Mouse (Mus musculus): ENCODE results near the gene Dnajb12. TPM values are rescaled to one million over a fixed set of nuclear protein-coding genes. Genes with fewer than 3 reads are reported as not detected.

Dnajb12 gene
- polyA plus RNA-seq, 1 experiment from 2014 or later: 31.3 TPM

GRCm38 (mm10) chr10:59886081-59886466 is 6.7 kb downstream of the Dnajb12 start:
- no peaks in the 10 kb centered on the region for H3K27me3 ChIP-seq (ENCODE audit: control insufficient read depth, insufficient read depth, low read length)
- no peak overlapping the region for H3K4me2 ChIP-seq
- H3K36me3 ChIP-seq (ENCODE audit: control insufficient read depth, insufficient read depth, low read length): no peaks in the 10 kb centered on the region; the same call in 1 of the 2 replicates
- H3K4me3 ChIP-seq (ENCODE audit: low read depth, low read length): no peak overlapping the region
- WGBS (ENCODE audit: insufficient replicate concordance): 96% methylated on average over 1 of the region's 1 CpGs
- H3K9ac ChIP-seq (ENCODE audit: low read depth, low read length): no peak overlapping the region
- no peak overlapping the region for H3K27ac ChIP-seq (ENCODE audit: low read depth, low read length)
- H3K4me1 ChIP-seq (ENCODE audit: control insufficient read depth, insufficient read depth, low read length): peaks cover under 1% of the 10 kb centered on the region
- no peaks in the 10 kb centered on the region for H3K9me3 ChIP-seq (replicated peaks; ENCODE audit: control insufficient read depth, low read length)
- no peak for ATAC-seq (replicated peaks; ENCODE audit: insufficient number of reproducible peaks, low FRiP score, low TSS enrichment)

- H3K4me3 ChIP-seq (ENCODE audit: low read depth, low read length): no peak overlapping the region
- H3K9ac ChIP-seq (ENCODE audit: low read depth, low read length): no peak overlapping the region
- peaks cover 6% of the 10 kb centered on the region; the same call in 1 of the 2 replicates for H3K36me3 ChIP-seq (ENCODE audit: control insufficient read depth, insufficient read depth, low read length)
- no peaks in the 10 kb centered on the region for H3K9me3 ChIP-seq (replicated peaks; ENCODE audit: control insufficient read depth, low read length)
- no peak overlapping the region for H3K27ac ChIP-seq (ENCODE audit: low read depth, low read length)
- 94% methylated on average over 5 of the region's 5 CpGs for WGBS (ENCODE audit: insufficient replicate concordance)
- ATAC-seq (replicated peaks; ENCODE audit: insufficient number of reproducible peaks, low FRiP score, low TSS enrichment): no peak
- no peak overlapping the region for H3K4me2 ChIP-seq
- no peaks in the 10 kb centered on the region for H3K27me3 ChIP-seq (ENCODE audit: control insufficient read depth, insufficient read depth, low read length)
- no peaks in the 10 kb centered on the region for H3K4me1 ChIP-seq (ENCODE audit: control insufficient read depth, insufficient read depth, low read length)
These were observed 8.1 kb downstream of the Dnajb12 start for GRCm38 (mm10) chr10:59887432-59887831.

GRCm38 (mm10) chr10:59889339-59889738 is 10.0 kb downstream of the Dnajb12 start:
- no peak overlapping the region for H3K27ac ChIP-seq (ENCODE audit: low read depth, low read length)

GRCm38 (mm10) chr10:59889953-59890751 is 10.8 kb downstream of the Dnajb12 start:
- WGBS (ENCODE audit: insufficient replicate concordance): 84% methylated on average over 15 of the region's 15 CpGs
- no peak for ATAC-seq (replicated peaks; ENCODE audit: insufficient number of reproducible peaks, low FRiP score, low TSS enrichment)

More at GRCm38 (mm10) chr10:59889339-59889738, 10.0 kb downstream of the Dnajb12 start:
- Histone ChIP-seq H3K36me3 (ENCODE audit: control insufficient read depth, insufficient read depth, low read length) (peaks cover 12% of the 10 kb centered on the region; the same call in 1 of the 2 replicates), H3K4me3 (ENCODE audit: low read depth, low read length) (no peak overlapping the region), H3K9me3 (replicated peaks; ENCODE audit: control insufficient read depth, low read length) (no peaks in the 10 kb centered on the region), H3K4me2 (no peak overlapping the region), H3K4me1 (ENCODE audit: control insufficient read depth, insufficient read depth, low read length) (no peaks in the 10 kb centered on the region), H3K9ac (ENCODE audit: low read depth, low read length) (no peak overlapping the region), H3K27me3 (ENCODE audit: control insufficient read depth, insufficient read depth, low read length) (no peaks in the 10 kb centered on the region)
- WGBS (ENCODE audit: insufficient replicate concordance): 85% methylated on average over 7 of the region's 7 CpGs
- no peak for ATAC-seq (replicated peaks; ENCODE audit: insufficient number of reproducible peaks, low FRiP score, low TSS enrichment)

GRCm38 (mm10) chr10:59892977-59893376 is 13.6 kb downstream of the Dnajb12 start:
- Histone ChIP-seq H3K9me3 (replicated peaks; ENCODE audit: control insufficient read depth, low read length) (no peaks in the 10 kb centered on the region), H3K36me3 (ENCODE audit: control insufficient read depth, insufficient read depth, low read length) (peaks cover 25% of the 10 kb centered on the region), H3K4me3 (ENCODE audit: low read depth, low read length) (no peak overlapping the region), H3K9ac (ENCODE audit: low read depth, low read length) (no peak overlapping the region), H3K27me3 (ENCODE audit: control insufficient read depth, insufficient read depth, low read length) (no peaks in the 10 kb centered on the region), H3K27ac (ENCODE audit: low read depth, low read length) (no peak overlapping the region), H3K4me1 (ENCODE audit: control insufficient read depth, insufficient read depth, low read length) (peaks cover 3% of the 10 kb centered on the region; the same call in 1 of the 2 replicates), H3K4me2 (no peak overlapping the region)
- 58% methylated on average over 6 of the region's 6 CpGs for WGBS (ENCODE audit: insufficient replicate concordance)
- no peak for ATAC-seq (replicated peaks; ENCODE audit: insufficient number of reproducible peaks, low FRiP score, low TSS enrichment)

More at GRCm38 (mm10) chr10:59889953-59890751, 10.8 kb downstream of the Dnajb12 start:
- Histone ChIP-seq H3K36me3 (ENCODE audit: control insufficient read depth, insufficient read depth, low read length) (peaks cover 16% of the 10 kb centered on the region; the same call in 1 of the 2 replicates), H3K27ac (ENCODE audit: low read depth, low read length) (0 out of 2 replicates have a peak overlapping the region, but pooled peaks have one; percentile 4), H3K27me3 (ENCODE audit: control insufficient read depth, insufficient read depth, low read length) (no peaks in the 10 kb centered on the region), H3K9me3 (replicated peaks; ENCODE audit: control insufficient read depth, low read length) (no peaks in the 10 kb centered on the region), H3K4me3 (ENCODE audit: low read depth, low read length) (no peak overlapping the region), H3K4me1 (ENCODE audit: control insufficient read depth, insufficient read depth, low read length) (0 out of 2 replicates have a peak, but pooled peaks cover 2% of the 10 kb centered on the region), H3K9ac (ENCODE audit: low read depth, low read length) (no peak overlapping the region), H3K4me2 (no peak overlapping the region)

- WGBS (ENCODE audit: insufficient replicate concordance): 82% methylated on average over 25 of the region's 25 CpGs
- no peaks in the 10 kb centered on the region for H3K27me3 ChIP-seq (ENCODE audit: control insufficient read depth, insufficient read depth, low read length)
- peaks cover 25% of the 10 kb centered on the region for H3K36me3 ChIP-seq (ENCODE audit: control insufficient read depth, insufficient read depth, low read length)
- H3K4me1 ChIP-seq (ENCODE audit: control insufficient read depth, insufficient read depth, low read length): peaks cover 17% of the 10 kb centered on the region
- H3K9me3 ChIP-seq (replicated peaks; ENCODE audit: control insufficient read depth, low read length): no peaks in the 10 kb centered on the region
- ATAC-seq (replicated peaks; ENCODE audit: insufficient number of reproducible peaks, low FRiP score, low TSS enrichment): no peak
- no peak overlapping the region for H3K27ac ChIP-seq (ENCODE audit: low read depth, low read length)
- H3K9ac ChIP-seq (ENCODE audit: low read depth, low read length): no peak overlapping the region
- H3K4me2 ChIP-seq: no peak overlapping the region
- no peak overlapping the region for H3K4me3 ChIP-seq (ENCODE audit: low read depth, low read length)
These were observed 15.2 kb downstream of the Dnajb12 start for GRCm38 (mm10) chr10:59894251-59895160.

- ATAC-seq (replicated peaks; ENCODE audit: insufficient number of reproducible peaks, low FRiP score, low TSS enrichment): no peak
- no peak overlapping the region for H3K4me2 ChIP-seq
- 93% methylated on average over 17 of the region's 17 CpGs for WGBS (ENCODE audit: insufficient replicate concordance)
- peaks cover 26% of the 10 kb centered on the region for H3K4me1 ChIP-seq (ENCODE audit: control insufficient read depth, insufficient read depth, low read length)
- no peak overlapping the region for H3K9ac ChIP-seq (ENCODE audit: low read depth, low read length)
- H3K36me3 ChIP-seq (ENCODE audit: control insufficient read depth, insufficient read depth, low read length): peaks cover 25% of the 10 kb centered on the region
- no peaks in the 10 kb centered on the region for H3K9me3 ChIP-seq (replicated peaks; ENCODE audit: control insufficient read depth, low read length)
- no peaks in the 10 kb centered on the region for H3K27me3 ChIP-seq (ENCODE audit: control insufficient read depth, insufficient read depth, low read length)
- H3K27ac ChIP-seq (ENCODE audit: low read depth, low read length): no peak overlapping the region
- H3K4me3 ChIP-seq (ENCODE audit: low read depth, low read length): no peak overlapping the region
These were observed 16.3 kb downstream of the Dnajb12 start for GRCm38 (mm10) chr10:59895460-59896186.

- Histone ChIP-seq H3K4me1 (ENCODE audit: control insufficient read depth, insufficient read depth, low read length) (peaks cover 31% of the 10 kb centered on the region), H3K4me2 (no peak overlapping the region), H3K36me3 (ENCODE audit: control insufficient read depth, insufficient read depth, low read length) (peaks cover 25% of the 10 kb centered on the region), H3K4me3 (ENCODE audit: low read depth, low read length) (no peak overlapping the region), H3K9me3 (replicated peaks; ENCODE audit: control insufficient read depth, low read length) (no peaks in the 10 kb centered on the region), H3K9ac (ENCODE audit: low read depth, low read length) (no peak overlapping the region), H3K27me3 (ENCODE audit: control insufficient read depth, insufficient read depth, low read length) (no peaks in the 10 kb centered on the region), H3K27ac (ENCODE audit: low read depth, low read length) (no peak overlapping the region)
- WGBS (ENCODE audit: insufficient replicate concordance): 89% methylated on average over 4 of the region's 4 CpGs
- no peak for ATAC-seq (replicated peaks; ENCODE audit: insufficient number of reproducible peaks, low FRiP score, low TSS enrichment)
These were observed 16.9 kb downstream of the Dnajb12 start for GRCm38 (mm10) chr10:59896211-59896610.

All from heart, embryonic 11.5 days (tissue).